Comparison of ENCODE assay signal across 8 mouse cellular contexts in the genomic region with DNA sequence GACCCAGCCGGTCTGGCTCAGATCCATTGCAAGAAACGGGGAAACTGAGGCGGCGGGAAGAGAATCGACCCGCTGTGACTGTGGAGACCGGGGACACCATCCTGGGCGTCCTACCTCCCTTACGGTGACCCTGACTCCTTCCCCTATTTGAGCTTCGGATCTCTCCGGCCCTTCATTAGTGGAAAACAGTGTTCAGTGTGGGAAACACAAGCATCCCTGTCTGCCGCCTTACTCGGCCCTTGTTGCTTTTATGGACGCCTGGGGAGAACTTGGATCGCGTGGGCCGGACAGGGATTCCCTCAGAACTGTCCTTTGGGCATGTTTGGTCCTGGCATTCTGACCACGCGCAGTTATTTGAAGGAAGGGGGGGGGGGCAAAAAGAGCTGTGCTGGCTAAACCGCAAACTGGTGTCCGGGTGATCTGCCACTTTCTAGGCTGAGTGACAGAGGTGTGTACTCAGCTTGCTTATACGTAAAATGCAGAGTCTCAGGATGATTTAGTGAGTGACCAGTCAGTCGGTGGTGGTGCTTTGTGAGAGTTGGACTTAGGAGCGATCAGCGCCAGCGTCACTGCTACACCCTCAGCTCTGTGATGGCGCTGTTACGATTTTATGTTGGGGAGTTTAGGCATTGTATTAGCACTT. TPM values are rescaled to one million over a fixed set of nuclear protein-coding genes. Genes with fewer than 3 reads are reported as not detected.
DNase-seq lines count a peak whose midpoint lies in the region; ATAC-seq and TF ChIP-seq lines count a peak whose summit lies in the region.

No protein-coding gene starts in this region.

- peak; percentile 66 for DNase-seq in liver, adult 2 months (ENCODE audit: extremely low read depth, low read depth, low spot score)
- no peak for DNase-seq in liver
- no peak for DNase-seq in stomach, postnatal 0 days (ENCODE audit: low spot score)
- no peak for DNase-seq in right cerebral cortex, postnatal 36 days (ENCODE audit: low spot score in 2 of 2)
- no peak for DNase-seq in thymus, postnatal 36 days

- no peak for TF ChIP-seq EP300 in stomach, postnatal 0 days (optimal IDR thresholded peaks at IDR 0.05)

- H3K27me3 ChIP-seq in liver, adult 2 months (ENCODE audit: control insufficient read depth, insufficient read depth, low read length): no peaks in the 10 kb centered on the region
- H3K27me3 ChIP-seq in heart, embryonic 16.5 days (ENCODE audit: control insufficient read depth, insufficient read depth, low read length): no peaks in the 10 kb centered on the region
- no peaks in the 10 kb centered on the region for H3K27me3 ChIP-seq in liver, embryonic 15.5 days
- no peaks in the 10 kb centered on the region for H3K27me3 ChIP-seq in stomach, postnatal 0 days (ENCODE audit: control insufficient read depth, insufficient read depth, low read length)

- peaks cover 20% of the 10 kb centered on the region for H3K4me1 ChIP-seq in liver, adult 2 months (ENCODE audit: control insufficient read depth, insufficient read depth, low read length)
- peaks cover 53% of the 10 kb centered on the region for H3K4me1 ChIP-seq in bone marrow macrophage, adult 2 months (ENCODE audit: control insufficient read depth, insufficient read depth, low read length)
- H3K4me1 ChIP-seq in heart, embryonic 16.5 days (ENCODE audit: control insufficient read depth, insufficient read depth, low read length): peaks cover 27% of the 10 kb centered on the region
- H3K4me1 ChIP-seq in liver, embryonic 15.5 days (replicated peaks): peaks cover 57% of the 10 kb centered on the region
- H3K4me1 ChIP-seq in stomach, postnatal 0 days (replicated peaks; ENCODE audit: control insufficient read depth, insufficient read depth): 0 out of 2 replicates have a peak, but pooled peaks cover 2% of the 10 kb centered on the region

- H3K79me2 ChIP-seq in liver, adult 2 months (ENCODE audit: control insufficient read depth, insufficient read depth, low read length): peaks cover 8% of the 10 kb centered on the region; the same call in 1 of the 2 replicates

- H3K27ac ChIP-seq in liver, adult 2 months (replicated peaks; ENCODE audit: insufficient read depth, low read depth, low read length): peak overlapping the region; percentile 68
- H3K27ac ChIP-seq in bone marrow macrophage, adult 2 months (ENCODE audit: insufficient read depth, low read depth, low read length): peak overlapping the region; percentile 86
- peak overlapping the region; percentile 62 for H3K27ac ChIP-seq in heart, embryonic 16.5 days (ENCODE audit: low read length)
- peak overlapping the region; percentile 80 for H3K27ac ChIP-seq in liver, embryonic 15.5 days (replicated peaks)
- H3K27ac ChIP-seq in stomach, postnatal 0 days (replicated peaks): peak overlapping the region; percentile 88

- H3K4me2 ChIP-seq in heart, embryonic 16.5 days (ENCODE audit: low read depth, low read length): peak overlapping the region; percentile 89
- H3K4me2 ChIP-seq in liver, embryonic 15.5 days: peak overlapping the region; percentile 90
- H3K4me2 ChIP-seq in stomach, postnatal 0 days (replicated peaks; ENCODE audit: low read depth): peak overlapping the region; percentile 80

- no peak for TF ChIP-seq CTCF in liver, adult 2 months (IDR thresholded peaks at IDR 0.05; ENCODE audit: low read depth, low read length)
- 0 out of 2 replicates have a peak, but pooled peaks have one; percentile 21 for TF ChIP-seq CTCF in bone marrow macrophage, adult 2 months (IDR thresholded peaks at IDR 0.05; ENCODE audit: low read depth, low read length)
- peak; percentile 6; the same call in 1 of the 2 replicates for TF ChIP-seq CTCF in stomach, postnatal 0 days (IDR thresholded peaks at IDR 0.05; ENCODE audit: low read depth)

- peak; percentile 9; the same call in 1 of the 2 replicates for ATAC-seq in heart, embryonic 16.5 days (replicated peaks; ENCODE audit: extremely low read depth, insufficient read depth, low FRiP score)
- peak; percentile 26 for ATAC-seq in liver, embryonic 15.5 days (ENCODE audit: insufficient read depth)
- ATAC-seq in stomach, postnatal 0 days (ENCODE audit: low FRiP score, low TSS enrichment): 0 out of 2 replicates have a peak, but pooled peaks have one; percentile 1

- H3K9me3 ChIP-seq in heart, embryonic 16.5 days (replicated peaks; ENCODE audit: control insufficient read depth, low read length): peaks cover 7% of the 10 kb centered on the region; the same call in 1 of the 2 replicates
- H3K9me3 ChIP-seq in liver, embryonic 15.5 days (replicated peaks): no peaks in the 10 kb centered on the region
- no peaks in the 10 kb centered on the region for H3K9me3 ChIP-seq in stomach, postnatal 0 days (ENCODE audit: control insufficient read depth, low read length)

- H3K4me3 ChIP-seq in liver, adult 2 months (ENCODE audit: insufficient read depth, low read depth, low read length): peak overlapping the region; percentile 61
- H3K4me3 ChIP-seq in bone marrow macrophage, adult 2 months (ENCODE audit: insufficient read depth, low read length): peak overlapping the region; percentile 75
- H3K4me3 ChIP-seq in heart, embryonic 16.5 days (ENCODE audit: low read length): peak overlapping the region; percentile 74
- H3K4me3 ChIP-seq in liver, embryonic 15.5 days (replicated peaks): peak overlapping the region; percentile 86
- peak overlapping the region; percentile 82 for H3K4me3 ChIP-seq in stomach, postnatal 0 days (ENCODE audit: low read depth, low read length)

- peak overlapping the region; percentile 85 for H3K9ac ChIP-seq in liver, adult 2 months (ENCODE audit: low read depth, low read length)
- peak overlapping the region; percentile 84 for H3K9ac ChIP-seq in heart, embryonic 16.5 days (ENCODE audit: low read length)
- peak overlapping the region; percentile 92 for H3K9ac ChIP-seq in liver, embryonic 15.5 days
- H3K9ac ChIP-seq in stomach, postnatal 0 days (ENCODE audit: low read length): peak overlapping the region; percentile 91

- WGBS in liver, adult 2 months: under 1% methylated on average over 28 of the region's 28 CpGs
- WGBS in heart, embryonic 16.5 days: 2% methylated on average over 28 of the region's 28 CpGs
- WGBS in liver, embryonic 15.5 days (ENCODE audit: insufficient replicate concordance): under 1% methylated on average over 28 of the region's 28 CpGs
- WGBS in stomach, postnatal 0 days: under 1% methylated on average over 28 of the region's 28 CpGs

- peaks cover 3% of the 10 kb centered on the region; the same call in 1 of the 2 replicates for H3K36me3 ChIP-seq in liver, adult 2 months (ENCODE audit: control insufficient read depth, insufficient read depth, low read length)
- peaks cover 10% of the 10 kb centered on the region for H3K36me3 ChIP-seq in heart, embryonic 16.5 days (ENCODE audit: control insufficient read depth, insufficient read depth)
- H3K36me3 ChIP-seq in liver, embryonic 15.5 days (replicated peaks): peaks cover 15% of the 10 kb centered on the region
- no peaks in the 10 kb centered on the region for H3K36me3 ChIP-seq in stomach, postnatal 0 days (ENCODE audit: control insufficient read depth, insufficient read depth, low read length)

- TF ChIP-seq POLR2A in liver, adult 2 months (IDR thresholded peaks at IDR 0.05; ENCODE audit: extremely low read depth, insufficient read depth, low read length): no peak
- no peak for TF ChIP-seq POLR2A in bone marrow macrophage, adult 2 months (IDR thresholded peaks at IDR 0.05; ENCODE audit: borderline replicate concordance, low read depth, low read length)

RNA-seq across cellular contexts. Expression of gene Hmgcl, which starts 0.5 kb away (rescaled TPM):
- 179 and 187 TPM in 2 replicates for total RNA-seq in liver, adult 2 months (2014; rRNA removed)
- polyA plus RNA-seq in liver, adult 2 months (2012; rRNA removed): 266 and 291 TPM in 2 replicates
- polyA plus RNA-seq in bone marrow macrophage, adult 2 months (2012; ENCODE audit: insufficient read depth, insufficient read length, missing spikeins): 99.8 and 101 TPM in 2 replicates
- 94.3 and 99.6 TPM in 2 replicates for polyA plus RNA-seq in heart, embryonic 16.5 days (2015; fragmentation: Nextera tagmentation; extraction: Ambion mirVana)
- polyA plus RNA-seq in liver, embryonic 15.5 days (2015; fragmentation: Nextera tagmentation; extraction: Ambion mirVana): 91.4 and 96.5 TPM in 2 replicates
- 154 and 163 TPM in 2 replicates for polyA plus RNA-seq in stomach, postnatal 0 days (2015; fragmentation: Nextera tagmentation; extraction: Ambion mirVana)

RNA-seq across cellular contexts. Expression of gene Gale, which starts 16.7 kb away (rescaled TPM):
- 34.2 and 38.5 TPM in 2 replicates for total RNA-seq in liver, adult 2 months (2014; rRNA removed)
- 32.0 and 33.6 TPM in 2 replicates for polyA plus RNA-seq in liver, adult 2 months (2012; rRNA removed)
- polyA plus RNA-seq in bone marrow macrophage, adult 2 months (2012; ENCODE audit: insufficient read depth, insufficient read length, missing spikeins): 4.7 and 5.6 TPM in 2 replicates
- polyA plus RNA-seq in heart, embryonic 16.5 days (2015; fragmentation: Nextera tagmentation; extraction: Ambion mirVana): 24.4 and 24.5 TPM in 2 replicates
- polyA plus RNA-seq in liver, embryonic 15.5 days (2015; fragmentation: Nextera tagmentation; extraction: Ambion mirVana): 38.6 and 46.9 TPM in 2 replicates
- 161 and 166 TPM in 2 replicates for polyA plus RNA-seq in stomach, postnatal 0 days (2015; fragmentation: Nextera tagmentation; extraction: Ambion mirVana)

RNA-seq across cellular contexts. Expression of gene Lypla2, which starts 25.6 kb away (rescaled TPM):
- 21.8 and 25.9 TPM in 2 replicates for total RNA-seq in liver, adult 2 months (2014; rRNA removed)
- 113 and 116 TPM in 2 replicates for polyA plus RNA-seq in liver, adult 2 months (2012; rRNA removed)
- 74.7 and 77.1 TPM in 2 replicates for polyA plus RNA-seq in bone marrow macrophage, adult 2 months (2012; ENCODE audit: insufficient read depth, insufficient read length, missing spikeins)
- polyA plus RNA-seq in heart, embryonic 16.5 days (2015; fragmentation: Nextera tagmentation; extraction: Ambion mirVana): 73.2 and 77.3 TPM in 2 replicates
- 40.4 and 49.5 TPM in 2 replicates for polyA plus RNA-seq in liver, embryonic 15.5 days (2015; fragmentation: Nextera tagmentation; extraction: Ambion mirVana)
- polyA plus RNA-seq in stomach, postnatal 0 days (2015; fragmentation: Nextera tagmentation; extraction: Ambion mirVana): 88.6 and 89.6 TPM in 2 replicates

RNA-seq across cellular contexts. Expression of gene Fuca1, which starts 26.2 kb away (rescaled TPM):
- total RNA-seq in liver, adult 2 months (2014; rRNA removed): 45.7 and 46.4 TPM in 2 replicates
- 54.9 and 58.7 TPM in 2 replicates for polyA plus RNA-seq in liver, adult 2 months (2012; rRNA removed)
- 418 and 432 TPM in 2 replicates for polyA plus RNA-seq in bone marrow macrophage, adult 2 months (2012; ENCODE audit: insufficient read depth, insufficient read length, missing spikeins)
- 50.7 and 52.8 TPM in 2 replicates for polyA plus RNA-seq in heart, embryonic 16.5 days (2015; fragmentation: Nextera tagmentation; extraction: Ambion mirVana)
- polyA plus RNA-seq in liver, embryonic 15.5 days (2015; fragmentation: Nextera tagmentation; extraction: Ambion mirVana): 24.0 and 29.4 TPM in 2 replicates
- 171 and 179 TPM in 2 replicates for polyA plus RNA-seq in stomach, postnatal 0 days (2015; fragmentation: Nextera tagmentation; extraction: Ambion mirVana)

RNA-seq across cellular contexts. Expression of gene Pithd1, which starts 40.3 kb away (rescaled TPM):
- total RNA-seq in liver, adult 2 months (2014; rRNA removed): 20.3 and 21.0 TPM in 2 replicates
- polyA plus RNA-seq in liver, adult 2 months (2012; rRNA removed): 28.8 and 41.0 TPM in 2 replicates
- polyA plus RNA-seq in bone marrow macrophage, adult 2 months (2012; ENCODE audit: insufficient read depth, insufficient read length, missing spikeins): 31.0 and 31.5 TPM in 2 replicates
- polyA plus RNA-seq in heart, embryonic 16.5 days (2015; fragmentation: Nextera tagmentation; extraction: Ambion mirVana): 45.1 and 64.5 TPM in 2 replicates
- 73.9 and 81.7 TPM in 2 replicates for polyA plus RNA-seq in liver, embryonic 15.5 days (2015; fragmentation: Nextera tagmentation; extraction: Ambion mirVana)
- polyA plus RNA-seq in stomach, postnatal 0 days (2015; fragmentation: Nextera tagmentation; extraction: Ambion mirVana): 40.1 and 40.7 TPM in 2 replicates
